ENCODE assay signal across 8 mouse cellular contexts in genomic region chr5:27995186-27995585, GRCm38 (mm10).
DNase-seq lines count a peak whose midpoint lies in the region; ATAC-seq and TF ChIP-seq lines count a peak whose summit lies in the region.
"Had no signal": no experiment of that assay in that cellular context is flagged by ENCODE, and none has a peak within 500 bp of the region (broad histone marks: within the 10 kb centered on the region; RNA-seq: fewer than 3 reads in every experiment).

No protein-coding gene starts in this region.

- ATAC-seq in heart, embryonic 14.5 days (ENCODE audit: insufficient number of reproducible peaks, insufficient read depth, low FRiP score, low read depth), result peak; percentile 26; the same call in 1 of the 2 replicates

- no peaks in the 10 kb centered on the region for H3K36me3 ChIP-seq in MEL (ENCODE audit: control insufficient read depth in 1 of 2, insufficient read depth in 2 of 2, low read length in 2 of 2)
- H3K36me3 ChIP-seq in heart, embryonic 14.5 days (ENCODE audit: control insufficient read depth, insufficient read depth, low read length), result no peaks in the 10 kb centered on the region
- H3K36me3 ChIP-seq: liver, embryonic 13.5 days had no signal

- TF ChIP-seq EP300 in MEL (IDR thresholded peaks at IDR 0.05; ENCODE audit: low read depth in 1 of 2, low read length in 2 of 2), result no peak

- no peak for TF ChIP-seq POLR2A in MEL (IDR thresholded peaks at IDR 0.05; ENCODE audit: control insufficient read depth in 1 of 2, insufficient read depth in 1 of 2, low read depth in 1 of 2, low read length in 2 of 2, poor library complexity in 1 of 2)

- peak; percentile 45 for DNase-seq in MEL (ENCODE audit: low read depth, low spot score)
- DNase-seq in adrenal gland, postnatal 10 days, result peak; percentile 85
- DNase-seq in embryo, embryonic 9.5 days (ENCODE audit: extremely low spot score), result peak; percentile 66
- peak; percentile 22 to 75 for DNase-seq in layer of hippocampus, adult 8-10 months (ENCODE audit: low spot score in 2 of 2)
- peak; percentile 86 for DNase-seq in lung, postnatal 36 days
- DNase-seq in right cerebral cortex, postnatal 4 days, result peak; percentile 79
- DNase-seq: liver, embryonic 13.5 days had no signal

- no peaks in the 10 kb centered on the region for H3K4me1 ChIP-seq in MEL (ENCODE audit: control insufficient read depth in 1 of 2, insufficient read depth in 2 of 2, low read length in 2 of 2)
- H3K4me1 ChIP-seq in heart, embryonic 14.5 days (ENCODE audit: control insufficient read depth in 2 of 2, insufficient read depth in 2 of 2, low read length in 2 of 2), result no peaks in the 10 kb centered on the region
- H3K4me1 ChIP-seq: liver, embryonic 13.5 days had no signal

- TF ChIP-seq CTCF in MEL (IDR thresholded peaks at IDR 0.05 in 2 of 3, conservative IDR thresholded peaks at IDR 0.05 in 1 of 3; ENCODE audit: control insufficient read depth in 1 of 3, insufficient read depth in 1 of 3, low read depth in 2 of 3, low read length in 3 of 3, poor library complexity in 1 of 3, severe bottlenecking in 1 of 3), result peak; percentile 68 to 86 (median 83)

- WGBS in heart, embryonic 14.5 days, result 10% methylated on average over 2 of the region's 2 CpGs

- peak; percentile 78 for TF ChIP-seq RAD21 in MEL (IDR thresholded peaks at IDR 0.05; ENCODE audit: low read depth, low read length)

- no peaks in the 10 kb centered on the region for H3K9me3 ChIP-seq in MEL (replicated peaks; ENCODE audit: insufficient read depth, low read length)
- H3K9me3 ChIP-seq in heart, embryonic 14.5 days (ENCODE audit: control insufficient read depth, low read length), result no peaks in the 10 kb centered on the region
- H3K9me3 ChIP-seq: liver, embryonic 13.5 days had no signal

- H3K79me2 ChIP-seq in MEL (ENCODE audit: control insufficient read depth, insufficient read depth, low read length, poor library complexity), result no peaks in the 10 kb centered on the region

- H3K27ac ChIP-seq in MEL (ENCODE audit: control insufficient read depth, low read depth, low read length), result no peak overlapping the region
- H3K27ac ChIP-seq in heart, embryonic 14.5 days (replicated peaks in 1 of 2; ENCODE audit: control insufficient read depth in 1 of 2, insufficient read depth in 1 of 2, low read depth in 2 of 2, low read length in 2 of 2), result no peak overlapping the region
- H3K27ac ChIP-seq: liver, embryonic 13.5 days had no signal

- no peak overlapping the region for H3K9ac ChIP-seq in MEL (ENCODE audit: control insufficient read depth, low read depth, low read length, poor library complexity, severe bottlenecking)
- H3K9ac ChIP-seq in heart, embryonic 14.5 days (ENCODE audit: low read length), result no peak overlapping the region
- H3K9ac ChIP-seq: liver, embryonic 13.5 days had no signal

- no peak overlapping the region for H3K4me3 ChIP-seq in MEL (ENCODE audit: control insufficient read depth in 1 of 2, insufficient read depth in 1 of 2, low read depth in 2 of 2, low read length in 2 of 2)
- H3K4me3 ChIP-seq in heart, embryonic 14.5 days (ENCODE audit: control insufficient read depth in 1 of 2, insufficient read depth in 1 of 2, low read depth in 1 of 2, low read length in 2 of 2), result no peak overlapping the region
- H3K4me3 ChIP-seq: liver, embryonic 13.5 days had no signal

- no peak overlapping the region for H3K4me2 ChIP-seq in heart, embryonic 14.5 days (ENCODE audit: low read length)
- H3K4me2 ChIP-seq: liver, embryonic 13.5 days had no signal

- no peaks in the 10 kb centered on the region for H3K27me3 ChIP-seq in MEL (ENCODE audit: control insufficient read depth in 1 of 2, insufficient read depth in 2 of 2, low read length in 2 of 2)
- no peaks in the 10 kb centered on the region for H3K27me3 ChIP-seq in heart, embryonic 14.5 days (ENCODE audit: control insufficient read depth, insufficient read depth, low read length)
- H3K27me3 ChIP-seq: liver, embryonic 13.5 days had no signal

TF ChIP-seq in MEL, 35 proteins besides CTCF, POLR2A, EP300 and RAD21:
- peak; percentile 86 for TF ChIP-seq SMC3 (IDR thresholded peaks at IDR 0.05; ENCODE audit: low read depth, low read length)
- peak; percentile 57 for TF ChIP-seq ZC3H11A (IDR thresholded peaks at IDR 0.05; ENCODE audit: low read depth, low read length)
- TF ChIP-seq HCFC1 (IDR thresholded peaks at IDR 0.05; ENCODE audit: low read depth, low read length), result no peak
